ENCODE assay signal across 30 mouse cellular contexts in genomic region chr10:87985375-87985774, GRCm38 (mm10).
"Had no signal": no experiment of that assay in that cellular context is flagged by ENCODE, and none has a peak within 500 bp of the region (broad histone marks: within the 10 kb centered on the region; RNA-seq: fewer than 3 reads in every experiment).

No protein-coding gene starts in this region.

- H3K4me1 ChIP-seq: heart, embryonic 13.5 days; heart, embryonic 15.5 days; hindbrain, embryonic 10.5 days; hindbrain, embryonic 12.5 days; intestine, embryonic 15.5 days; limb, embryonic 10.5 days; limb, embryonic 12.5 days; liver, embryonic 13.5 days; liver, embryonic 15.5 days had no signal

- ATAC-seq: hindbrain, embryonic 16.5 days; inflammation-experienced regulatory T-cells, adult 6 months; intestine, embryonic 15.5 days; intestine, postnatal 0 days; liver, postnatal 0 days had no signal

- H3K4me3 ChIP-seq: gastrocnemius, adult 2 months; heart, adult 2 months; heart, embryonic 13.5 days; heart, embryonic 15.5 days; hindbrain, embryonic 10.5 days; hindbrain, embryonic 12.5 days; intestine, embryonic 15.5 days; layer of hippocampus, adult 2 months; left cerebral cortex, adult 2 months; limb, embryonic 10.5 days; limb, embryonic 12.5 days; liver, embryonic 13.5 days; liver, embryonic 15.5 days had no signal

- H3K9me3 ChIP-seq: heart, embryonic 13.5 days; heart, embryonic 15.5 days; hindbrain, embryonic 10.5 days; hindbrain, embryonic 12.5 days; intestine, embryonic 15.5 days; limb, embryonic 10.5 days; limb, embryonic 12.5 days; liver, embryonic 13.5 days; liver, embryonic 15.5 days had no signal

- H3K27me3 ChIP-seq: heart, embryonic 13.5 days; heart, embryonic 15.5 days; hindbrain, embryonic 12.5 days; intestine, embryonic 15.5 days; limb, embryonic 12.5 days; liver, embryonic 13.5 days; liver, embryonic 15.5 days had no signal

- H3K4me2 ChIP-seq: heart, embryonic 11.5 days; heart, embryonic 13.5 days; heart, embryonic 15.5 days; hindbrain, embryonic 12.5 days; hindbrain, embryonic 14.5 days; intestine, embryonic 15.5 days; limb, embryonic 12.5 days; liver, embryonic 11.5 days; liver, embryonic 13.5 days; liver, embryonic 15.5 days had no signal

- H3K36me3 ChIP-seq: heart, embryonic 13.5 days; heart, embryonic 15.5 days; hindbrain, embryonic 10.5 days; hindbrain, embryonic 12.5 days; intestine, embryonic 15.5 days; limb, embryonic 10.5 days; limb, embryonic 12.5 days; liver, embryonic 13.5 days; liver, embryonic 15.5 days had no signal

- H3K27ac ChIP-seq: gastrocnemius, adult 2 months; heart, adult 2 months; heart, embryonic 13.5 days; heart, embryonic 15.5 days; hindbrain, embryonic 10.5 days; hindbrain, embryonic 12.5 days; hindbrain, embryonic 14.5 days; intestine, embryonic 15.5 days; layer of hippocampus, adult 2 months; left cerebral cortex, adult 2 months; limb, embryonic 10.5 days; limb, embryonic 12.5 days; liver, embryonic 13.5 days; liver, embryonic 15.5 days had no signal

- DNase-seq: gastrocnemius, adult 2 months; gastrocnemius, postnatal 10 days; gastrocnemius, postnatal 25 days; heart, adult 2 months; heart, postnatal 14 days; heart, postnatal 4 days; kidney, adult 18-20 months; kidney, adult 8-10 months; kidney, postnatal 10 days; kidney, postnatal 25 days; kidney, postnatal 4 days; liver; liver, embryonic 13.5 days; liver, postnatal 0 days had no signal

- H3K9ac ChIP-seq: heart, embryonic 13.5 days; heart, embryonic 15.5 days; hindbrain, embryonic 12.5 days; hindbrain, embryonic 14.5 days; intestine, embryonic 15.5 days; limb, embryonic 12.5 days; liver, embryonic 13.5 days; liver, embryonic 15.5 days; liver, postnatal 0 days had no signal
